Mouse (Mus musculus) adrenal gland, postnatal 10 days (tissue): ENCODE results near the gene Pde4b. TPM values are rescaled to one million over a fixed set of nuclear protein-coding genes. Genes with fewer than 3 reads are reported as not detected.

Experiments
- DNase-seq: peaks from one replicate; pipeline ENCODE4 v3.0.0; 2021; ENCODE audit warnings: mixed read lengths
- total RNA-seq, 2 experiments: library from RNA; stranded (reverse); gene quantifications; 2 replicates each; pipeline ENCODE4 v1.2.3; 2021

Gene Pde4b
- total RNA-seq, 2 experiments from 2014 or later = 16.2 to 23.1 TPM

- DNase-seq = no peak
Measured at GRCm38 (mm10) chr4:102507753-102508152, 420.4 kb downstream of the Pde4b start.

DNA sequence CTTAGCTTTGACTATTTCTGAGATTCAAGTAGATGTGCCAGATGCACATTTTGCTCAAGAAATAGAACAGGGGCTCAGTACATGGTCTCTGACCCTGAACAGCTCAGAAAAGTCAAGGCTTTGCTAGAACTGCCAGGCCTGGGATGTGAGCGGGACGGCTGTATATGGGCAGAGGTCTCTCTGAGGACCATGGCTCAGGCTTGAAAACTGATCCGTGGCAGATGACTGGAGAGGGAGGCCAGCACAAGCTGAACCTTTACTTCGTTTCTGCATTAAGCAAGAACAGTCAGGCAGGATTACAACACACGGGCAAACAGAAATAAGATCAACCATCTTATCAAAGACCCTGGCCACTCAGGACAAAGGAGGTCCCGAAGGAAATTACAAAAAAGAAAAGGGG is 422.7 kb downstream of the Pde4b start:
- DNase-seq = no peak

- peak; percentile 87 for DNase-seq
Measured at GRCm38 (mm10) chr4:102510939-102511391, 423.6 kb downstream of the Pde4b start.

GRCm38 (mm10) chr4:102511511-102511910 is 424.2 kb downstream of the Pde4b start:
- DNase-seq = peak; percentile 46

GRCm38 (mm10) chr4:102512940-102513339 is 425.6 kb downstream of the Pde4b start:
- no peak for DNase-seq

- no peak for DNase-seq
Measured at GRCm38 (mm10) chr4:102513514-102513913, 426.2 kb downstream of the Pde4b start.

- no peak for DNase-seq
Measured at GRCm38 (mm10) chr4:102514972-102515835, 427.9 kb downstream of the Pde4b start.

DNA sequence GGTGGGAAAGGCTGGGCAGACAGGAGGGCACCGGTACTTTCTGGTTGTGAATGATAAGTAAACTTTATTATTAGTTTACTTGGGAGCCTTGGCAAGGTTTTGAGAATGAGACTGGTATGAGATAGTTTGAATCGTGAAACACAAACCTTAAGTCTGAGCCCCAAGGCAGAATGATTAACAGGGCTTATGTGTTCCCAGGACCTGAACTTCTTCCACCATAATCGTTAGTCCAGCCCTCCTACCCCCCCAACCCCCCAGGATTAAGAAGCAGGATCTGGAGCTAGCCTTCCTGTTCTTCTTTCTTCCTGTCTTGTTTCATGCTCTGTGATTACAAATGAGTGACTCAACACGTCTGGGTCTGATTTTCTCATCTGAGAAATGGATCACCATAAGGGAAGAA is 429.1 kb downstream of the Pde4b start:
- no peak for DNase-seq

GRCm38 (mm10) chr4:102516982-102517630 is 429.8 kb downstream of the Pde4b start:
- DNase-seq = peak; percentile 41

- DNase-seq = no peak
Measured at GRCm38 (mm10) chr4:102517653-102518052, 430.3 kb downstream of the Pde4b start.

GRCm38 (mm10) chr4:102518341-102518740 is 431.0 kb downstream of the Pde4b start:
- no peak for DNase-seq

DNA sequence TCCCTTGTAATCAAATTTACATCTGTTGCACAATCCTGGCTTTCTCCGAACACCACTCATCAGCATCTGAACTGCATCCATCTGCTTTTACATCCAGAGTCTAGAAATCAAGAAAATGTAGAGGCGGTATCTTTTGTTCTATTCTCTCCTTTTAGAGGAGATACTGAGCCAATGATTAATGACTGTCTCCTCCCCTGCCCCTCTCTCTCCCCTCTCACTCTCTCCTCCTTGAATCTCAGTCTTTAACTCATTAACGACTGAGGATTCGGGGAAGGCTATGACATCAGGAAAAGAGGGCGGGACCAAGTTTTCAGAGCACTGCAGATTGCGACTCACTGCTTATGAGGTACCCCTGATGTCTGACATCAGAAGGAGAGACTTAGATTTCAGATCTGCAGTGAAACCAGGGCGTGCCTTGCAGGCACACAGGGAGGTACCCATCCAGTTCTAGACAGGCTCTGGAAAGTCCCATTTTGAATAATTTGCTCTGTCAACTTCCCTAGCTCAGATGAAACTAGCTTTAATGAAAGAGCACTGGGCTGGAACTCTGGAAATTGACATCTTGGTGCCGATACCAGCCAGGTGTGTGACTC is 433.4 kb downstream of the Pde4b start:
- DNase-seq = no peak

DNA sequence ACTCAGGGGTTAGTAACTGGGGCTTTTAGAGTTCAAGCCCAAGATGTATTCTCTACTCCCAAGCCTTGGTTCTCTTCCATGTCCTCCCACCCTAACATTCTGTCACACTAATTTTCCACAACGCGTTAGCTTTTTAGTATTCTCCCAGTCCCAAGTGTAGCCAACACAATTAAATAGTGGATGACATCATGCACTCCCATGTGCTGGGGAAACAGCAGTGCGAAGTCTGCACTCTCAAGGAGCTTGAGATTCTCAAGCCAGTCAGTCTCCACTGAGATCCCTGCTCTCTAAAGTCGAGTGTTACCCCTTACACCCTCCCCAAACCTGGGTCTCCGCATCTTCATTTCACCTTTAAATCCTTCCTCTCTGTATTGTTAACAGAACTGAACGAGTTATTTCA is 434.1 kb downstream of the Pde4b start:
- DNase-seq = no peak

- no peak for DNase-seq
Measured at GRCm38 (mm10) chr4:102527361-102527760, 440.0 kb downstream of the Pde4b start.

- no peak for DNase-seq
Measured at GRCm38 (mm10) chr4:102530797-102531196, 443.5 kb downstream of the Pde4b start.

- DNase-seq = no peak
Measured at GRCm38 (mm10) chr4:102531729-102532128, 444.4 kb downstream of the Pde4b start.

- DNase-seq = peak; percentile 81
Measured at GRCm38 (mm10) chr4:102533183-102534048, 446.1 kb downstream of the Pde4b start.

DNA sequence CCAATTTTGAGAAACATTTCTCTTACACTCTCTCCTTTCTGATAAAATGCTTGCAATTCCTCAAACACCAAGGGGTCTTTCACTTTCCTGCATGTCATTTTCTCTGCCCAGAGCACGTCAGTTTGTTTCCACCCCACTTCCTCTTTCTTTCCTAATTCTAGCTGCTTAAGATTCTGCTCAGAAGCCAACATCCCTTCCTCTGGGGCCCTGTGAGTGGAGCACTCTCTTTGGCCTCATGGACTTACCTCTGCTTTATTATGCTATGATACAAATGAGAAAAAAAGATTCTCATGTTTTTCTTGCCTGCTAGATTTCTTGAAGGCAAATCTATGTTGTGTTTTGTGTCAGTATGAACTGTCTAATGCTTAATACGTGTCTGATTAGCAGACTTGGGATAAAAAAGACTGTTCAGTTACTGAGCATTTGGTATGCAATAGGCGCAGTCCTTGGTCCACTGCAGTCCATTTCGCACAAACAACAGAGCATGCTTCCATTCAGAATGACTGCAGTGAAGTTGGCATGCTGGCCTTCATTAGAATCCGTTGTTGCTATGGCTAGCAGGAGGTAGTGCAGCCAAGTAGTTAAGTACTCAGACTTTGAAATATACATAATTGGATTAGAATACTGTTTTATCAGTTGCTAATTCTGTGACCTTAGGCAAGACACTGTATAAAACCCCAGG is 446.8 kb downstream of the Pde4b start:
- no peak for DNase-seq

DNA sequence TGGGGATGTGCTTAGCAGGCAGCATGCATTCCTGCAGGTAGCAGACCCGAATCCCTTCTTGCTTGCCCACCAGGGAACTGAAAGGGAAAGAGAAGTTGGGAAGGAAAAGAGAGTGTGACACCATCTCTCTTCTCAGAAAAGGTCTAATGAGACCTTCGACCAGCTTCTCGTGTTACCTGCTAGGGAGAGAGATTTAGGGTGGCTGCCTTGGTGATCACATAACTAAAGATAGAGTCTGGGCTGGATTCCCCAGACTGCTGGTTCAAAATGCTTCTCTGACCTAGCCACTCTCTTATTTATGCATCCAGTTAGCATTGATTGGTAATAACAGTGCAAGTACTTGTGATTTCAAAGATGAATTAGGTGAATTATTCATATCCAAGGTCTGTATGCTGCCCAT is 448.5 kb downstream of the Pde4b start:
- DNase-seq = no peak

GRCm38 (mm10) chr4:102538266-102538665 is 450.9 kb downstream of the Pde4b start:
- no peak for DNase-seq

DNA sequence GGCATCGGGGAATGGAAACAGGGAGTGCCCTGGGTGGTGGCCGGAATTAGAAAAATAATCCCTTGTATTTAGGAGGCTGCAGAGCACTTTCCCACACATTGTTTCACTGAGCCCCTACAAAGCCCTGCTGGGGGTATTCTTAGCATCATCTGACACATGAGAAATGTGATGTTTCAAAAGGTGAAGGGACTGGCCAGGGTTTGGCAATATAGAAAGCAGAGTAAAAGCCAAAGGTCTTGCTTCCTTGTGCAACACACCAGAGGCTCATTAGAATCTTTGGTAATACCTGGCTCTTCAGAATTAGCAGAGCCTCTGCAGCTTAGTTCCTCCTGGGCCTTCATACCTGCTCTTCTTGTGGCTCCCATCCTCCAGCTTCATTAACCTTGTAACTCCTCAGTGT is 451.4 kb downstream of the Pde4b start:
- DNase-seq = no peak
